Mouse (Mus musculus): Measurements from ENCODE around the gene Sfmbt1.

DNA sequence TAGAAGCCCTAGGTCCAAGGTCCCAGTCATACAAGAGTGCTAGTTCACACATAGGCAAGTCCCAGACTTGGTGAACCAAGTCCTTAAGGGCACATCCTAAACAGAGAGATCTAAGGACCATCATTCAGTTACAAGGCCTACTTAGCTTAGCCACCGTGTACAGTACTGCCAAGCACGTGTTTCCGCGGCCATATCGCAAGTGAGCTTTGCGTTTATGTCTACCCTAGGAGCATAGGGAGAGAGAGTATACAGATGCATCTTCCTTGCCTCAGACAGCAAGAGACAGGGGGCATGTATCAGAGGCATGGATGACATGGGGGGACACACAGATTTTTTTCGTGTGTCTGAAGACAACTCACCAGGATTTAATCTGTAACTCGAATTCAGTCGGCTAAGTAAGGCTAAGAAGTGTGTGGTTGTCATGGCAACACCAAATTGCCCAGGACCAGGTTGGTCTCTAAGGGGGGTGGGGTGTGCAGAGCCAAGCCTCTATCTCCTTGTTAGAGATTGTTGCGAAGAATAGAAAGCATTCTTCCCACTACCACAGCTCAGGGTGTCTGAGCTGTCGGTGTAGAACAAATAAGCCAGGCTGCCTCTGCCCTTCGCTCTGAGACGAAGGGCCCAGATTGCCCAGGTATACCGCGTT is 17.1 kb upstream of the Sfmbt1 start:
- TF ChIP-seq CTCF (IDR thresholded peaks at IDR 0.05; ENCODE audit: low read depth) (no peak), EP300 (optimal IDR thresholded peaks at IDR 0.05) (no peak)
